Mouse (Mus musculus) MEL (cell line): ENCODE data around the gene Cep135.

ENCODE experiments used
- EP300 ChIP-seq, 2 experiments: IDR thresholded peaks; 2 replicates each; pipeline ENCODE4 v1.6.1; 2011; ENCODE audit warnings: improper control_type of control experiment in 2 of 2, low read length in 2 of 2, low read depth in 1 of 2, mild to moderate bottlenecking in 1 of 2
- POLR2A ChIP-seq, 2 experiments: IDR thresholded peaks; 2 replicates each; pipeline ENCODE4 v1.6.1; 2011 to 2012; ENCODE audit warnings: low read length in 2 of 2, mild to moderate bottlenecking in 2 of 2, control low read depth in 1 of 2, improper control_type of control experiment in 1 of 2, low read depth in 1 of 2, moderate library complexity in 1 of 2; ENCODE audit not compliant: control insufficient read depth in 1 of 2, insufficient read depth in 1 of 2, poor library complexity in 1 of 2

GRCm38 (mm10) chr5:76635592-76635991 is 47.1 kb downstream of the Cep135 start:
- TF ChIP-seq EP300 (IDR thresholded peaks at IDR 0.05; ENCODE audit: low read depth in 1 of 2, low read length in 2 of 2) = no peak
- TF ChIP-seq POLR2A (IDR thresholded peaks at IDR 0.05; ENCODE audit: control insufficient read depth in 1 of 2, insufficient read depth in 1 of 2, low read depth in 1 of 2, low read length in 2 of 2, poor library complexity in 1 of 2) = no peak
